Mouse (Mus musculus) hindbrain, embryonic 11.5 days (tissue): Measurements from ENCODE around the gene Tex52. TPM values are rescaled to one million over a fixed set of nuclear protein-coding genes. Genes with fewer than 3 reads are reported as not detected.

Experiments
- ATAC-seq: fragments of 200-750 bp; cut with Nextera tagmentation; 2 replicates; pipeline ENCODE4 v1.8.0; 2017; ENCODE audit warnings: mild to moderate bottlenecking, moderate TSS enrichment, moderate library complexity; ENCODE audit not compliant: low FRiP score
- DNase-seq: peaks from one replicate; pipeline ENCODE4 v3.0.0-alpha.2; 2015; ENCODE audit warnings: low spot score
- H3K27ac ChIP-seq: fragments of 300-500 bp; sonication (generic); 2 replicates; pipeline ENCODE4 v1.5.1; 2014; ENCODE audit warnings: mild to moderate bottlenecking, low read depth, low read length
- H3K27me3 ChIP-seq: fragments of 300-500 bp; sonication (generic); 2 replicates; pipeline ENCODE4 v1.6.1; 2014; ENCODE audit warnings: mild to moderate bottlenecking, low read length, moderate library complexity, mixed read lengths; ENCODE audit not compliant: control insufficient read depth, insufficient read depth
- H3K36me3 ChIP-seq: fragments of 300-500 bp; sonication (generic); 2 replicates; pipeline ENCODE4 v1.6.1; 2014; ENCODE audit warnings: mild to moderate bottlenecking, low read length, moderate library complexity, mixed read lengths; ENCODE audit not compliant: control insufficient read depth, insufficient read depth
- H3K4me1 ChIP-seq: fragments of 300-500 bp; sonication (generic); replicated peaks from 2 replicates; pipeline ENCODE4 v1.6.1; 2014; ENCODE audit warnings: low read length, mixed read lengths; ENCODE audit not compliant: control insufficient read depth, insufficient read depth
- H3K4me2 ChIP-seq: fragments of 300-500 bp; sonication (generic); replicated peaks from 2 replicates; pipeline ENCODE4 v1.6.1; 2014; ENCODE audit warnings: mild to moderate bottlenecking, low read depth, low read length
- H3K4me3 ChIP-seq: fragments of 300-500 bp; sonication (generic); 2 replicates; pipeline ENCODE4 v1.5.1; 2014; ENCODE audit warnings: low read depth, low read length
- H3K9ac ChIP-seq: fragments of 300-500 bp; sonication (generic); 2 replicates; pipeline ENCODE4 v1.6.1; 2014; ENCODE audit warnings: low read depth, low read length
- H3K9me3 ChIP-seq: fragments of 300-500 bp; sonication (generic); 2 replicates; pipeline ENCODE4 v1.6.1; 2016; ENCODE audit warnings: low read length; ENCODE audit not compliant: control insufficient read depth
- WGBS: fragments of 180-500 bp; shearing (Covaris S2); extraction: QIAGEN DNeasy Blood & Tissue Kit; methylation state at CpG from one replicate; pipeline ENCODE4 v1.1.7; 2014; 5-methylcytosine and 5-hydroxymethylcytosine counted together
- polyA plus RNA-seq: library from polyadenylated mRNA; unstranded; fragments of >200 nt; fragmentation: Nextera tagmentation; extraction: Ambion mirVana; gene quantifications from 2 replicates; pipeline ENCODE4 v1.2.1, GENCODE M21; 2014

The Tex52 gene
- polyA plus RNA-seq, 1 experiment from 2014 or later, result 0.40 TPM

DNA sequence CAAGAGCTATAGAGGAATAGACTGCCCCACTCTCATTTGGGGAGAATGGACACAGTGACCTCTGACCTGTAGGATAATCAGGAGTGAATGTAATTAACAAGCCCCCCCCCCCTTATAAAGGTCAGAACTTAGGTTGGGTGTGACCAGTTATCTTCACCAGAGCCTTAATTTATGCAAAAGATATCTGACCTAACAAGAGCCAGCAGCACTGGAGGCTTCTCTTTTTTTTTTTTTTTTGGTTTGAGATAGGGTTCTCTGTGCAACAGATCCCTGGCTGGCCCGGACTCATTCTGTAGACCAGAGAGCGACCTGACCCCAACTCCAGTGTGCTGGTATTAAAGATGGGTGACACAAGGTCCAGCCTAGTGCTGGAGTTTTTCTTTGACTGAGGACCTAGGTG is 54.0 kb downstream of the Tex52 start:
- no peaks in the 10 kb centered on the region for H3K9me3 ChIP-seq
- no peak overlapping the region for H3K4me3 ChIP-seq
- H3K27me3 ChIP-seq, result no peaks in the 10 kb centered on the region
- H3K9ac ChIP-seq, result no peak overlapping the region
- DNase-seq, result no peak
- no peak overlapping the region for H3K4me2 ChIP-seq
- no peak overlapping the region for H3K27ac ChIP-seq
- peaks cover 24% of the 10 kb centered on the region for H3K36me3 ChIP-seq
- 88% methylated on average over 2 of the region's 2 CpGs for WGBS
- H3K4me1 ChIP-seq, result no peaks in the 10 kb centered on the region
- no peak for ATAC-seq

DNA sequence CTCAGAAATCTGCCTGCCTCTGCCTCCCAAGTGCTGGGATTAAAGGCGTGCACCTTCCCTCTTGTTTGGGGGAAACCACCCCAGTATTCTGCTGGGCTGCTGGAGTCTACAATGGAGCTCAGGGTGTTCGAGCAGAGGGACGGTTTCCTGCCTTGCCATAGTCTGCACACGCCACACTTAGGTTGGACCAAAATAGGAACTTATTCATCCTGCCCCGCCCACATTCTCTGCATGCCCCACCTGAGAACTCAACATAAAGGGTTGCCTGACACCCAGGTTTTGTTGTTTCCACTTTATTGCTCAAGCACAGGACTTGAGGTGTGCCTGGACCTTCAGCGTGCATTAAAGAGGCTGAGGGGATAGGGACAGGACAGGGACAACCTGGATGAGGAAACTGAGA is 54.6 kb downstream of the Tex52 start:
- no peak for ATAC-seq
- Histone ChIP-seq H3K27ac (no peak overlapping the region), H3K36me3 (peaks cover 25% of the 10 kb centered on the region), H3K27me3 (no peaks in the 10 kb centered on the region), H3K4me2 (no peak overlapping the region), H3K4me3 (no peak overlapping the region), H3K9ac (no peak overlapping the region), H3K4me1 (no peaks in the 10 kb centered on the region), H3K9me3 (no peaks in the 10 kb centered on the region)
- no peak for DNase-seq
- WGBS, result 92% methylated on average over 6 of the region's 6 CpGs

DNA sequence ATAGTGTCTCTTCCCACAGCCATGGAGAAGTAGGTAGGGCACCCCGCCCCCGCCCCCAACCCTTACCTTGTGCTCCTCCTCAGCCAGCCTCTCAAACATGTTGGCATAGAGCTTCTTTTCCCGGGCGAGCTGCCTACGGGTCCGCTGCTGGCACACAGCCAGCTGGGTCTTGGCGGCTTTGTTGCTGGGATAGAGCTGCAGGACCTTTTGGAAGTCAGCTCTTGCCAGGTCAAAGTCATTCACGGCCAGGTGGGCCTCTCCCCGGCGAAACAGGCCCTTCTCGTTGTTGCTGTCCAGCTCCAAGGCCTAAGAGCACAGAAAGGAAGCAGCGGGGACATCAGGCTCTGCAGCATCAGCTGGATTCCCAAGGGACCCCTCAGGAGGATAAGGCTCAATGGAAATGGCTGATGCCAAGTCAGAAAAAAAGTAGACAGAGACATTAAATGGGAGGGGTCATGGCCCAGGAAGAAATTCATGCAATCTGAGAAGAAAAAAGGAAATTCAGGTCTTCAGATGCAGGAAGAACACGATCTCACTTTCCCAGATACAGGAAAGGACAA is 57.2 kb downstream of the Tex52 start:
- Histone ChIP-seq H3K4me2 (no peak overlapping the region), H3K9ac (no peak overlapping the region), H3K27me3 (no peaks in the 10 kb centered on the region), H3K4me1 (no peaks in the 10 kb centered on the region), H3K36me3 (peaks cover 37% of the 10 kb centered on the region), H3K9me3 (no peaks in the 10 kb centered on the region), H3K4me3 (no peak overlapping the region), H3K27ac (no peak overlapping the region)
- DNase-seq, result no peak
- ATAC-seq, result no peak
- WGBS, result 93% methylated on average over 13 of the region's 13 CpGs

DNA sequence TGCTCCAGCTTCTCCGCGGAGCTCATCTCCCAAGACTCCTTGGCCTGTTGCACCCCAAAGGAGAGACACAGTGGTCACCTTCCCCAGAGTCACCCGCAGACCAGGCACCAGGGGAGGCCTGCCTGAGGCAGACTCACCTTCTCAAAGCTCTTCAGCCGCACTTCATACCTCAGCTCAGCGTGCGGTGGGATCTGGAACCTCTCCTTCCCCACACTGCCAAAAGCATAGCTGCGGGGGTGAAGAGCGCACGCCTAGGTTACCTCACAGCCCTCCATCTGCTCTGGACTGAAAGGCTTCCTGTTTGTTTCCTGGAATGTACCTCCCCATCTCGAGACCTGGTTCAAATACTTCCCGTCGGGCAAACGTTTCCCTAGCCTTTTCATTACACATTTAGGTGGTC is 58.3 kb downstream of the Tex52 start:
- no peak overlapping the region for H3K4me3 ChIP-seq
- H3K27ac ChIP-seq, result no peak overlapping the region
- ATAC-seq (no peak), DNase-seq (no peak)
- no peaks in the 10 kb centered on the region for H3K9me3 ChIP-seq
- 93% methylated on average over 13 of the region's 13 CpGs for WGBS
- H3K27me3 ChIP-seq, result no peaks in the 10 kb centered on the region
- H3K36me3 ChIP-seq, result peaks cover 37% of the 10 kb centered on the region
- no peak overlapping the region for H3K4me2 ChIP-seq
- no peak overlapping the region for H3K9ac ChIP-seq
- no peaks in the 10 kb centered on the region for H3K4me1 ChIP-seq

Other genes with a start within 250 kb of the Tex52 start
- gene Tspan9, start 231.9 kb upstream of the Tex52 start, polyA plus RNA-seq, result 46.2 and 48.9 TPM in 2 replicates
- gene Tead4, start 74.6 kb upstream of the Tex52 start, polyA plus RNA-seq, result 1.4 and 1.7 TPM in 2 replicates
- gene Tulp3, start 19.6 kb upstream of the Tex52 start, polyA plus RNA-seq, result 15.7 and 23.4 TPM in 2 replicates
- gene Rhno1, start 12.5 kb upstream of the Tex52 start, polyA plus RNA-seq, result 164 and 173 TPM in 2 replicates
- gene Foxm1, start 12.5 kb upstream of the Tex52 start, polyA plus RNA-seq, result 39.6 and 46.1 TPM in 2 replicates
- not detected in 2 replicates for gene Gm44596, start within 50 bp of the Tex52 start, polyA plus RNA-seq
- 2.4 and 3.1 TPM in 2 replicates for gene Nrip2, start 23.8 kb downstream of the Tex52 start, polyA plus RNA-seq
- 28.4 and 32.2 TPM in 2 replicates for gene Itfg2, start 49.5 kb downstream of the Tex52 start, polyA plus RNA-seq
- gene Fkbp4, start 63.2 kb downstream of the Tex52 start, polyA plus RNA-seq, result 434 and 533 TPM in 2 replicates
- gene Pzp, start 151.3 kb downstream of the Tex52 start, polyA plus RNA-seq, result not detected in 2 replicates
- not detected in 2 replicates for gene A2ml1, start 206.2 kb downstream of the Tex52 start, polyA plus RNA-seq
- not detected in 2 replicates for gene Klrb1a, start 248.1 kb downstream of the Tex52 start, polyA plus RNA-seq